Mouse (Mus musculus) heart, postnatal 36 days (tissue): ENCODE data around the gene Trip12. TPM values are rescaled to one million over a fixed set of nuclear protein-coding genes. Genes with fewer than 3 reads are reported as not detected.

ENCODE experiments used
- DNase-seq, 2 experiments: peaks; one replicate each; pipeline ENCODE4 v3.0.0; 2021 to 2022
- intact Hi-C: fragments of 180-260 bp; cut with DNase I; formaldehyde crosslinking; loops from one replicate; pipeline ENCODE4 v1.15.1; 2025
- total RNA-seq, 2 experiments: library from RNA; stranded (reverse); gene quantifications; 2 replicates each; pipeline ENCODE4 v1.2.3; 2021

Gene Trip12
- total RNA-seq = 100 to 1,000 TPM; 189 to 213 TPM

- DNase-seq = no peak
- intact Hi-C loops = no loop called here
Measured at GRCm38 (mm10) chr1:84840018-84840664, at the start of gene Trip12. Gene Trip12 (minus strand): TSS chr1:84840516.

- intact Hi-C loops = no loop called here
- no peak for DNase-seq
Measured at GRCm38 (mm10) chr1:84890005-84890393, 49.7 kb upstream of the Trip12 start.

GRCm38 (mm10) chr1:84889330-84890004 lies 49.2 kb upstream of the Trip12 start:
- intact Hi-C loops = no loop called here

GRCm38 (mm10) chr1:84885921-84886320 lies 45.6 kb upstream of the Trip12 start:
- no peak for DNase-seq
- intact Hi-C loops = loop anchor here (2.0 kb wide), 1 partner anchor 151 kb away; no protein-coding TSS in a partner anchor

More at GRCm38 (mm10) chr1:84889330-84890004, 49.2 kb upstream of the Trip12 start:
- DNase-seq = no peak

- intact Hi-C loops = loop anchor here (2.0 kb wide), 1 partner anchor 150 kb away; no protein-coding TSS in a partner anchor
- DNase-seq = no peak
Measured at GRCm38 (mm10) chr1:84885174-84885573, 44.9 kb upstream of the Trip12 start.

- intact Hi-C loops = loop anchor here (2.0 kb wide), 1 partner anchor 149 kb away; no protein-coding TSS in a partner anchor
- no peak for DNase-seq
Measured at GRCm38 (mm10) chr1:84883889-84884288, 43.6 kb upstream of the Trip12 start.

GRCm38 (mm10) chr1:84882937-84883336 lies 42.6 kb upstream of the Trip12 start:
- intact Hi-C loops = no loop called here
- DNase-seq = no peak

GRCm38 (mm10) chr1:84882066-84882532 lies 41.8 kb upstream of the Trip12 start:
- intact Hi-C loops = no loop called here

GRCm38 (mm10) chr1:84881248-84882065 lies 41.1 kb upstream of the Trip12 start:
- intact Hi-C loops = no loop called here
- DNase-seq = no peak

More at GRCm38 (mm10) chr1:84882066-84882532, 41.8 kb upstream of the Trip12 start:
- DNase-seq = no peak

GRCm38 (mm10) chr1:84879571-84880120 lies 39.3 kb upstream of the Trip12 start:
- DNase-seq = no peak
- intact Hi-C loops = no loop called here

GRCm38 (mm10) chr1:84877590-84877989 lies 37.3 kb upstream of the Trip12 start:
- intact Hi-C loops = no loop called here
- no peak for DNase-seq

GRCm38 (mm10) chr1:84872939-84873338 lies 32.6 kb upstream of the Trip12 start:
- no peak for DNase-seq

GRCm38 (mm10) chr1:84872105-84872504 lies 31.8 kb upstream of the Trip12 start:
- intact Hi-C loops = no loop called here
- DNase-seq = no peak

More at GRCm38 (mm10) chr1:84872939-84873338, 32.6 kb upstream of the Trip12 start:
- intact Hi-C loops = no loop called here

- no peak for DNase-seq
- intact Hi-C loops = no loop called here
Measured at GRCm38 (mm10) chr1:84871131-84871530, 30.8 kb upstream of the Trip12 start.

- no peak for DNase-seq
Measured at GRCm38 (mm10) chr1:84869498-84869897, 29.2 kb upstream of the Trip12 start.

GRCm38 (mm10) chr1:84868841-84869240 lies 28.5 kb upstream of the Trip12 start:
- intact Hi-C loops = no loop called here
- no peak for DNase-seq

More at GRCm38 (mm10) chr1:84869498-84869897, 29.2 kb upstream of the Trip12 start:
- intact Hi-C loops = no loop called here

- intact Hi-C loops = no loop called here
- DNase-seq = no peak
Measured at GRCm38 (mm10) chr1:84868311-84868710, 28.0 kb upstream of the Trip12 start.

- no peak for DNase-seq
- intact Hi-C loops = no loop called here
Measured at GRCm38 (mm10) chr1:84866706-84867230, 26.5 kb upstream of the Trip12 start.

GRCm38 (mm10) chr1:84866231-84866630 lies 25.9 kb upstream of the Trip12 start:
- intact Hi-C loops = no loop called here

GRCm38 (mm10) chr1:84864645-84865044 lies 24.3 kb upstream of the Trip12 start:
- no peak for DNase-seq
- intact Hi-C loops = no loop called here

More at GRCm38 (mm10) chr1:84866231-84866630, 25.9 kb upstream of the Trip12 start:
- DNase-seq = no peak
